Mouse (Mus musculus): ENCODE results near the gene Srsf4.
A peak's percentile ranks its signal among the peaks of the same experiment; 100 is the strongest.

Srsf4 gene

GRCm38 (mm10) chr4:131873293-131874168, at the start of gene Srsf4:
Gene Srsf4, plus strand, starts transcription at chr4:131873617.
- peak; percentile 92 to 93 for DNase-seq

DNA sequence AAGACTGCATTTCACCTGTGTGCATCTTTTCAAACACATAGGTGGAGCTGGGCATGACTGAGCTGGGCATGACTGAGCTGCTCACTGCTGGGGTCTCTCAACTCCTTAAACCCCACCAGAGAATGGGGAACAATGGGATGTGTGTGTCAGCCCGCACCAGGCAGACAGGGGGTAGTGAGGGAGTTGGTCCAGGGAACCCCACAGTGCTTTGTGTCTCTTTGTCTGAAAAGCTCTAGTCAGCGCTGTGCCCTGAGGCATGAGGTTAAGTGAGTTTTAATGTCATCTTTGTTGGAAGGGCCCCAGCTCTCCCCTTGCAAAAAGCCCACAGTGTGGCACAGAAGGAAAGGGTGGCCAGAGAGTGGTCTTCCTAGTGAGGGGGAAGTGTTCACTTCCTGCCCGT, 48.5 kb upstream of the Srsf4 start:
- DNase-seq, result no peak

GRCm38 (mm10) chr4:131825830-131826229, 47.6 kb upstream of the Srsf4 start:
- no peak for DNase-seq

DNA sequence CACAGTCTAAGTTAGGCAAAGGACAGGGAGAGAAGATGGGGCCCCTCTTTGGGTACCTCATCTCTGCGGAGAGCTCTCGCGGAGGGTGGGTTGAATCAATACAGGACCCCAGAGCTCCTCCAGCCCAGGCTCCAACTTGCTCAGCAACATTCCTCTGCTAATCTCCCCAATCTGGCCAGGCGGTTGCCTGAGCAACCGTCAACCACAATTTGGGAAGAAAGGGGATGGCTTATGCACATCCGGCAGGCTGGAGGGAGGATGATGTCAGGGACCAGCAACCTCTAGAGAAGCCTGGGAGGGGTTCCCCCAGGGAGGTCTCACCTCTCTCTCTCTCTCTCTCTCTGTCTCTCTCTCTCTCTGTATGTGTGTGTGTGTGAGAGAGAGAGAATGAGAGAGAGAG, 46.5 kb upstream of the Srsf4 start:
- no peak for DNase-seq

DNA sequence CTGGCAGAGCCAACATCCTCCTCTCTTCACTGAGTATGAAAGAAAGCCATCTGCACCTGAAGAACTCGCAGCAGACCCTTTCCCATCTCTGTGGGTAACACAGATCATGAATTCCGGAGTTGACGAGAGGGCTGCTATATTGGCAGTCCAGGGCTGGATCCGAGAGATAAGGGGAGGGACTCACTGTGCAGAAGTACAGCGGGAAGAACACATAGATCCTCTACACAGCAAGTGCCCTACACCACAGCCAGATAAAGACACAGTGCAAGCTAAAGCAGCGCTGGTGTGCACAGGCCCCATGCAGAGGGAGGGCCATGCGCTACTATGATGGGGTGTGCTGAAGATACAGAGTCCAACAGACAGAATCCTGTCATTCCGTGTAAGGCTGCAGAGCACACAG, 44.3 kb upstream of the Srsf4 start:
- no peak for DNase-seq

- DNase-seq, result no peak
Measured at GRCm38 (mm10) chr4:131831546-131832045, 41.8 kb upstream of the Srsf4 start.

GRCm38 (mm10) chr4:131832759-131833407, 40.5 kb upstream of the Srsf4 start:
- no peak for DNase-seq

- peak; percentile 36 to 47 for DNase-seq
Measured at GRCm38 (mm10) chr4:131833971-131834609, 39.3 kb upstream of the Srsf4 start.

- peak in 1 of 2 experiments; percentile 30 for DNase-seq
Measured at GRCm38 (mm10) chr4:131836351-131836881, 37.0 kb upstream of the Srsf4 start.

- no peak for DNase-seq
Measured at GRCm38 (mm10) chr4:131836891-131837491, 36.4 kb upstream of the Srsf4 start.

DNA sequence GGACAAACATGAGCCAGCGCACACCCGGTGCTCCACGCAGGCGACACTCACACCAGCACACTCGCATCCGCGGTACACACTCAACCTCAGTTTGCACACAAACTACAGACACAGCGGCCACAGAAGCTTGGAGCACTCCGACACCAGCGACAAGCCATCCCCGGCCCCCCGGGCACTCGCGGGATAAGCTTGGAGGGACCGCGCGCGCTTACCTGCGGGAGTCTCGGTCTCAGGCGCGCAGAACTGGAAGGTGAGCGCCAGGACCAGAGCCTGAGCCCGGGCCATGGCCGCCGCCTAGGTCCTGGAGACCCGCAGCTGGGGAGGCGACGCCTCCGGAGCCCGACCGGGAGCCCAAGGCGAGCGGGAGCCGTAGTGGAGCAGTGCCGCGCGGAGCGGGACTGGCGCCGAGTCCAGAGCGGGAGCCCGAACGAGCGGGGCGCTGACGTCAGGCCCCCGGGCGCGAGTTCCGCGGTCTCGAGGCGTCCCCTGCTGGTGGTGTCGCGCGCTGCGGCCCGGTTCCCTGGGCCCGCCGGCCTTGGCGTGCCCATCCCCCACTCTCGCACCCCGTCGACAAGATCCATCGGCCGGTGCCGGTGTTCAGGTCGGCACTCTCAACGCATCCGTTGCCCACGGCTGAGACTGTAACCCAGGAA, 35.4 kb upstream of the Srsf4 start, which contains the start of gene Ptpru:
Ptpru (minus strand) TSS at position 417 of the 653 bp plus-strand sequence.
- DNase-seq, result peak; percentile 77 to 90

DNA sequence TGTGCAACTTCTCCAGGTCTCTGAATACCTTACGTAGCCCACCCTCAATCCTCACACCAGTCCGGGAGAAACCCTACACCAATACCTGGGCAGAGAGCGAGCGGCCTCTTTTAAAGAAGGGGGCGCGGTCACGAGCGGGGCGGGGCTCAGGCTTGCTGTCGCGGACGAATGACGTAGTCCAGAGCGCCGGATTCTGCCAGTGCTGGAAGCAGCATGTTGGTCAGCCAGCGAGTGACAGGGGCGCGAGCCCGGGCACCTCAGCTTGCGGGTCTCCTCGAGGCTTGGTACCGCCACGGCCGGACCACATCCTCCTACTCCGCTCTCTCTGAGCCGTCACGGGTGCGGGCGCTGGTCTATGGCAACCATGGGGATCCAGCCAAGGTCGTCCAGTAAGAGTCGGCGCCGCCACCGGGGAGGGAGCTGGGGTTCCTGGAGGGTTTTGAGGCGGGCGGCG, 30.1 kb upstream of the Srsf4 start, which contains the start of gene Mecr:
Mecr (plus strand) TSS at position 181 of the 454 bp plus-strand sequence.
- DNase-seq, result peak; percentile 91 to 97

DNA sequence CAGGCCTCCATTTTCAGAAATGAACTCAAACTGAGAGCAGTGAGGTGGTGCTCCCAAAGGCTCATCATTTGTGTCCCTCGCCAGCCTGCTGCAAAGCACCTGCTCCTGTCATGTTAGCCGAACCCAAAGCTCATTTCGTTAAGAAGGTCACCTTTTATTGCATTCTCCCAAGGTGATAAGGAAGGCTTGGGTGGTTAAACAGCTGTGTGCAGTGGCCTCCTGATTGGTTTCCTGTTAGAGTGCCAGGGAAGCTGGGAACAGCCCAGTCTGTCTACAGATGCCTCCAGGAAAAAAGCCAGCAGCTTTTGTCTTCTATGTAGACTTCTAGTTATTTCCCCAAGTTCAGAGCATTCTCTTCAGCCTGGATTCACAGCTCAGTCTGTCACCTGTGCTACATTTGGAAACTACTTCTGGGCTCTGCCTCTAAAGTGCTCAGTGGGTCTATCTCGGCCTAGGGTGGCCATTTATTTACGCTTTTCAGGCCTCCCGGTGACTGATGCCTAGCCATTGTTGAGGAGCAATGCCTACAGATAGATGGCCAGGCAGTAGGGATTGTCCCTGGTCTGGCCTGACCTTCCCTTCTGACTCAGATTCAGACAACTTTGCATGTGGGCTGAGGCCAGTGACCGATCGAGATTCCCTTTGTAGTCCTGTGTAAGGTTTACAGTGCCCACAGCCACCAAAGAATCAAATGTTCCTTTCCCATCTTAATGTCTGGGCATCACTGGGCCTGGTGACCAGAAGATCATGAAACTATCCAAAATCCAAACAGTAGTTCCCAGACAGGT, 27.2 kb upstream of the Srsf4 start:
- DNase-seq, result no peak

DNA sequence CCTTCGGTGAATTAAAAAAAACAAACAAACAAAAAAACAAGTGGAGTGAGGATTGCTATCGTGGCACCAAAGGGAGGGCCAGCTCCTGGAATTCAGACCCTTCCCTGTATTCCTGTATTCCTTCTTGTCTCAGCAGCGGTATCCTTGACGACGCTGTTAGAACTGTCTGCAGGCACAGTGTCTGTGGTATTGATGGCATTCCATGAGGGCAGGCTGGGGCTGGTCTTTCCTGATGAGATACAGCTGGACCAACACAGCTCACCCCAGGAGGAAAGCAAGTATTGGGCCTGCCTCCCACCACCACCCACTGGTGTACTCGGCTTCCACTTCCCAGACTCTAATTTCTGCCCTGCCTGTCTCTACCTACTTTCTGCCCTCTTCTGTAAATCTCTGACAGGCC, 25.3 kb upstream of the Srsf4 start:
- no peak for DNase-seq

DNA sequence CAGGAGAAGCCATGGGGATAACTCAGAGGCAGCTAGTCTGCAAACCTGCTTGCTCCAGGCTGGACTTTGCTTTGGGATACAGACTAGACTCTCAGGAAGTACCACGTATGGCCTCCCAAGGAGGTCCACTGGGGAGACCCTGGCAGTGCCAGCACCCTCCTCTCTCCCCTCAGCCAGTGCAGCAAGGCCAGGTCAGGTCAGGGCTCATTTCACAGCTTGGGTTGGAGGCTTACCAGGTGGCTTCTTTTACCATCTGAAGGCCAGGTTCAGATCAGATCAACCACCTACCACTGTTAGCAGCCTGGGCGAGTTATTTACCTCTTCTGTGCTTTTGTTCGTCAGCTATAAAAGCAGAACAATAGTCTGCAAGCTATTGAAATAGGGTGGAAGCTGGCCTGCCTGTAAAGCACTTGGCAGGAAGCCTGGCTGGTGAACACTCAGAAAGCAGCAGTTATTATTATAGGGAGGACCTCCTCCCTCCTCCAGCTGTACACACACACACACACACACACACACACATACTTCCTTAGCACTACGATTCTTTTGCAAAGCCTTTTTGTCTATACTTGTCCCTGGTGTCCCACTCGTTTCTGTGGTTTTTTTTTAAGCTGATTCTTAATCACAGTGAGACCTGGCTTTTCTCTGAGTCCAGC, 23.3 kb upstream of the Srsf4 start:
- no peak for DNase-seq

DNA sequence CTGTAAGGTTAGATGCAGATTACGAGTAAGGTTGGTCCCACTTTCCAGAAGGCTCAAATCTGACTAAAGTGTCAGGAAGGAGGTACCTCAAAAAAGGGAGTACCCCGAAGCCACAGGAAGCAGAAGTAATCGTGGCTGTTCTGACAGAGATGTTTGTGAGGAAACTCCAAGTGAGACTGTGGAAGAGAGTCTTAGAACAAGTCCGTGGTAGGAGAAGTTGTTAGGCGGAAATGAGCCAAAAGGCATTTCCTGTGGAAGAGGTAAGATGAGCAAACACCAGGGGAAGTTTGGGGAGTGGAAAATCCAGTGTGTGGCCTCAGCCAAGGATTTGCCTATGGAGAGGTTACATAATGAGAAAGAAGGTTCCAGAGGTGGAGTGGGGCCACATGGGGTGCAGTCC, 18.5 kb upstream of the Srsf4 start:
- no peak for DNase-seq

DNA sequence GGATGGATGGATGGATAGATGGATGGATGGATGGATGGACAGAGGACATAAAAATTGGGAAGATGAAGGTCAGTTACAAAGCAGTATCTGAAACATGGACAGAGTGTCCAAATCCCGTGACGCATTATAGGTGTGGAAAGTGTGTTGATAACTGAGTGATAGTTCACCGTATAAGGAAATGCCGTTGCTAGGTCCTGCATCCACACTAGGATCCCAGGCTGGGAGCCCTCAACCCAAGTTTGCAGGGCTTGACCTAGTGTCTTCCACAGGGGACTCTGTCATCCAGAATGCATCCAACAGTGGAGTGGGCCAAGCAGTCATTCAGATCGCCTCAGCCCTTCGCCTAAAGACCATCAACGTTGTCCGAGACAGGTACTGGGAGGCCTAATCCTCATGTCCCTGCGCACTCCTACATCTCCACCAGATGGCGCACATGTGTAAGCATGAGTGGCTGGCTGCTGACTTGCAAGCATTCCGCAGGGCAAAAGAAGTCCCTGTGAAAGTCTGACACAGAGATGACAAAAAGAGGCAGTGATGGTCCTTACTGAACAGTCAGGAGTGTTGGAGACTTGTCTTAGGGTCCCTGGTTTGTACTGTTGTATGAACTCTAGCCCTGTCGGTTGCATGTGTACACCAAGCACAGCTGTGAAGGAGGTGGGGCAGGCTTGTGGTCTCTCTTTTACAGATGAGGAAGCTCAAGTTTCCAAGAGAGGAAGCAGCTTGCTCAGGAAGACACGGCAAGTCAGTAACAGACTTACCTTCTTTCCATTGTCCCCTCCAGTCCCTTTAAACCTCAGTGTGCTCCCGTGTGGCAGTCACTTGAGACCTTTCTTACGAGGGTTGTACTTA, 12.7 kb upstream of the Srsf4 start:
- peak; percentile 63 to 86 for DNase-seq

DNA sequence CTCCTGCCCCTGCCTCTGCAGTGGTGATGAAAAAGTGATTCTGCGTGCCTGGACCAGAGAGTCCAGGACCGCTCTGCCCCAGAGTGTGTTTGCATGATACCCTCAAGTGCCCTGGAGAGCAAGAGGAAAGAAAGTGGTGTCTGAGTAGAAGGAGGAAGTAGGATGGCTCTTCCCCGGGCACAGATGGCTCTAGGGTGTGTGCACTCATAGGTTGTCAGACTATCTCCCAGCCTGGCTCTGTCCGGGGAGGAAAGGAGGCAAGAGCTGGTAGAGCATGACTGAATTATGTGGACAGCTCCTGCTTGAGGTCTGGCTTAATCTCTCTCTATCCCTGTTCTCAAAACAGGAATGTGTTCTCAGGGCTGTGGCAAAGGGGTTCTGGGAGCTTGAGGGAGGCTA, 12.1 kb upstream of the Srsf4 start:
- no peak for DNase-seq

DNA sequence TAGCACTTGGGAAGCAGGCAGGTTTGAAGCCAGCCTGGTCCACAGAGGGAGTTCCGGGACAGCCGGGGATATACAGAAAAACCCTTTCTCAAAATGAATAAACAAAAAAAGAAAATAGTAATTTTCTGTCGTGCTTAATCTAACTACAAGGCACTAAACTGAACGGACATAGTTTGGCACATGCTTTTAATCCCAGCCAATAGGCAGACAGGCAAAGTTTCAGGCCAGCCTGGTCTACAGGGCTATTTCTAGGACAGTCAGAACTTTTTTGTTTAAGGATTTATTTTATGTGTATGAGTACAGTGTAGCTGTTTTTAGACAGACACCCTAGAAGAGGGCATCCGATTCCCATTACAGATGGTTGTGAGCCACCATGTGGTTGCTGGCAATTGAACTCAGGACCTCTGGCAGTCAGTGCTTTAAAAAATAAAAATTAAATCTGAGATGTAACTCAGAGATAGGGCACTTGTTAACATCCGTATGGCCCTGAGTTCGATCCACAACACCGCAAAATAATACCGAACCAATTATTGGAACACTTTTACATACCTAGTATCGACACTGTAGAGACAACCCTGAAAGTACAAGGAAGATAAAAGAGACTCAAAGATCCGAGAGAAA, 635 bp upstream of the Srsf4 start:
- DNase-seq, result no peak
